Mouse (Mus musculus) yolk sac, embryonic 10.5 days (tissue): ENCODE results near the gene Ncor1.

Source experiments
- DNase-seq: peaks from one replicate; pipeline ENCODE4 v3.0.0-alpha.2; 2017; ENCODE audit warnings: low spot score

The Ncor1 gene

DNA sequence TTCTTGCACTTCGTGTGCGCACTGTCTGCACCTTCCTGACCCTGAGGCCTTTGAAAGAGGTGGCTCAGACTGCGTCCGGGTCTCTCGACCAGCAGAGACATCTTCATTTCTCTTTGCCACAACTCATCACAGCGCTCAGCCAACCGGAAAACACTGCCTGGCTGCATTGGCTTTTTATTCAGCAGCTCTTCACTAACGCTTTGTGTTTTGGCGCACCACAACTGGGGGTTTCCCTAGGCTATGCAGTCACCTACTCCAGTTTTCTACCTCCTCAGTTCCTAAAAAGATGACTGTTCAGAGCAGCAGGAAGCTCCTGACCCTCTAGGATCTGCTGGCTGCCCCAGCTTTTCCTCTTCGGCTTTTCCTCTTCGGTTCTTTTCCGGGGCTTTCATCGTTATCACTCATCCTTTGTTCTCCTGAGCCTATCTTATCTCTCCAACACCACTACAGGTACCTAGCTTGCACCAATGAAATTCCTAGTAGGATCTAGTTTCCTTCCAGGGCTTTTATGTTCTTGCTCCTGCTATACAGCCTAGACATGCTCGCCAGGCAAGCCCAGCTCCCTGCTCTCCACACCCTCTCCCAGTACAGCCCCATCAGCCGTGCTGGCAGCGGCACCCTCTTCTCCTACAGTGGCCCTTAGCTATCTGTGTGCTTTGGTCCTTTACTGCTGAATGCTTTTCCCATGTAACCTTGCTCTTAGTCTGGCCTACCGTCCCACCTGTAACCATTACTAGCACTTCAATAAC, 191.7 kb downstream of the Ncor1 start:
- DNase-seq = no peak
